Mouse (Mus musculus) limb, embryonic 11.5 days (tissue): ENCODE data around the gene H2bfm. TPM values are rescaled to one million over a fixed set of nuclear protein-coding genes. Genes with fewer than 3 reads are reported as not detected.
"Not testable (repeated sequence)": the region's sequence is repeated elsewhere in the genome, so short reads cannot be mapped to it uniquely, and the experiment has no call there.

Experiments
- ATAC-seq: fragments of 200-750 bp; cut with Nextera tagmentation; 2 replicates; pipeline ENCODE4 v1.8.0; 2017; ENCODE audit warnings: low read depth; ENCODE audit not compliant: insufficient number of reproducible peaks, low FRiP score, low TSS enrichment
- DNase-seq: peaks from one replicate; pipeline ENCODE4 v3.0.0-alpha.2; 2015; ENCODE audit warnings: low spot score
- H3K27ac ChIP-seq: fragments of 300-500 bp; sonication (generic); replicated peaks from 2 replicates; pipeline ENCODE4 v1.5.1; 2014; ENCODE audit warnings: low read depth, mild to moderate bottlenecking, low read length
- H3K27me3 ChIP-seq: fragments of 300-500 bp; sonication (generic); 2 replicates; pipeline ENCODE4 v1.6.1; 2014; ENCODE audit warnings: mild to moderate bottlenecking, low read length, mixed read lengths; ENCODE audit not compliant: control insufficient read depth, insufficient read depth
- H3K36me3 ChIP-seq: fragments of 300-500 bp; sonication (generic); 2 replicates; pipeline ENCODE4 v1.6.1; 2014; ENCODE audit warnings: mild to moderate bottlenecking, low read length, moderate library complexity, mixed read lengths; ENCODE audit not compliant: control insufficient read depth, insufficient read depth
- H3K4me1 ChIP-seq: fragments of 300-500 bp; sonication (generic); 2 replicates; pipeline ENCODE4 v1.6.1; 2014; ENCODE audit warnings: low read length, mixed read lengths; ENCODE audit not compliant: control insufficient read depth, insufficient read depth
- H3K4me2 ChIP-seq: fragments of 300-500 bp; sonication (generic); 2 replicates; pipeline ENCODE4 v1.6.1; 2014; ENCODE audit warnings: low read depth, mild to moderate bottlenecking, moderate library complexity; ENCODE audit not compliant: severe bottlenecking
- H3K4me3 ChIP-seq: fragments of 300-500 bp; sonication (generic); 2 replicates; pipeline ENCODE4 v1.5.1; 2014; ENCODE audit warnings: low read depth, low read length
- H3K9ac ChIP-seq: fragments of 300-500 bp; sonication (generic); 2 replicates; pipeline ENCODE4 v1.6.1; 2014; ENCODE audit warnings: mild to moderate bottlenecking, low read length
- H3K9me3 ChIP-seq: fragments of 300-500 bp; sonication (generic); 2 replicates; pipeline ENCODE4 v1.6.1; 2016; ENCODE audit warnings: low read length; ENCODE audit not compliant: control insufficient read depth
- WGBS: fragments of 180-500 bp; shearing (Covaris S2); extraction: QIAGEN DNeasy Blood & Tissue Kit; methylation state at CpG from one replicate; pipeline ENCODE4 v1.1.7; 2014; 5-methylcytosine and 5-hydroxymethylcytosine counted together
- polyA plus RNA-seq: library from polyadenylated mRNA; unstranded; fragments of >200 nt; fragmentation: Nextera tagmentation; extraction: Ambion mirVana; gene quantifications from 2 replicates; pipeline ENCODE4 v1.2.1, GENCODE M21; 2014

The H2bfm gene
- not detected in 2 replicates for polyA plus RNA-seq

DNA sequence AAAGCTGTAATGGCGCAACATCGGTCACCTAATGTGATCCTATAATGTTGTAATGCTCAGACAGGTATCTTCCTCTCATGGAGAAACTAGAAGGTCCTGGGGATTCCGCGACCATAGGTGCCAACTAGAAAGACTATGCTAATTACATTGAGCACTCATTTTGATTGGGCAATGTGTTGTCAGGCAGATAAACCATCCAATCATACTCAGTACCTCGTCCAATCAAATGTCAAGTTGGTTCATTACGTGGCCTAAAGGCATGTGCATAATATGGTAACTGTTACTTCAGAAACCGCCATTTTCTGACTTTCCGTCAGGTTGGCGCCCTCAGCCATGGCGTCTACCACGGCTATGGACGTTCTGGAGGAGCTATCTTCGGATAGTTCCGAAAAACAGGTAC is at the start of gene H2bfm:
H2bfm (plus strand) TSS at position 295 of the 400 bp plus-strand sequence.
- Histone ChIP-seq H3K27ac (no peak within 1 kb of the TSS), H3K4me3 (no peak within 1 kb of the TSS), H3K9ac (no peak within 1 kb of the TSS), H3K9me3 (no peaks in the 10 kb centered on the region), H3K4me1 (no peaks in the 10 kb centered on the region), H3K4me2 (no peak within 1 kb of the TSS), H3K27me3 (no peaks in the 10 kb centered on the region), H3K36me3 (no peaks in the 10 kb centered on the region)
- DNase-seq (no peak), ATAC-seq (no peak)
- WGBS, result 91% methylated on average over 14 of the region's 14 CpGs

DNA sequence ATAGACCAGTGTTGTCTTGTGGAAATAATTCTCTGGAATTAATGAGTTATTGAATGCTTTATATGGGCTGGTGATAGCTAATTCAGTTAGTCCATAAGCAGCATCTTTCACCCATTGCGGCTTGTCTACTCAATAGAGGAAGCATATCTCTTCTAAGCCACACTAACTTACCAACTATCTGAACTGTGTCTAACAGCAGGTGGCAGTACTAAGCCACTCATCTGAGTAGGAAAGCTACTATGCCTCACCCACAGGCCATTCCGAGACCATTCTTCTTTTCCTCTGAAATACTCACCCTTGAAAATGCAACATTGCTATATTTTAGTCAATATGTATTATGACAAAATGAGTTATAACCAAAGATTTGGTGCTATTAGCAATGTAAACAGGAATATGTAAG is 31.4 kb upstream of the H2bfm start:
- DNase-seq (no peak), ATAC-seq (no peak)
- Histone ChIP-seq H3K4me2 (no peak overlapping the region), H3K27me3 (no peaks in the 10 kb centered on the region), H3K9ac (no peak overlapping the region), H3K4me1 (no peaks in the 10 kb centered on the region), H3K27ac (no peak overlapping the region), H3K4me3 (no peak overlapping the region), H3K36me3 (no peaks in the 10 kb centered on the region), H3K9me3 (no peaks in the 10 kb centered on the region)
- 63% methylated on average over 2 of the region's 2 CpGs for WGBS

DNA sequence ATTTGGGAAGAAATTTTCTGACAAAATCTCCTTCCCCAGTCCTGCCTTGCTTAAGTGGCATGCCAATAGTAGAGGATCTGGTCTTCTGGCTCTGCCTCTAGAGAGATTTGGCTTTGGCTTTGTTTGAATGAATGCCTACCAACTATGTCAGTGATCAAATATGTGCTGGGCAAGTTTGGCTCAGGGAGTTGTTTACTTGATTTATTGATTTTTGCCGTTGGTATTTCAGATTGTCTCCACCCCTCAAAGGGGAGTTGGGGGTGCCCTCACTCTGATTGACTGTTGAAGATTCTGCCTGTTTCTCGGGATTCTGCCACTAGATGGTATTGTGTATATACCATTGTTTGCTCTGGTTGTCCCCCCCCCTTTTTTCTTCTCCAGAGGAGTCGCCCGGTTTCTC is 22.8 kb upstream of the H2bfm start:
- Histone ChIP-seq H3K27me3 (no peaks in the 10 kb centered on the region), H3K36me3 (no peaks in the 10 kb centered on the region), H3K9me3 (no peaks in the 10 kb centered on the region), H3K4me1 (no peaks in the 10 kb centered on the region), H3K9ac (no peak overlapping the region), H3K4me2 (no peak overlapping the region), H3K4me3 (no peak overlapping the region), H3K27ac (no peak overlapping the region)
- DNase-seq (no peak), ATAC-seq (no peak)
- WGBS, result 62% methylated on average over 4 of the region's 4 CpGs

DNA sequence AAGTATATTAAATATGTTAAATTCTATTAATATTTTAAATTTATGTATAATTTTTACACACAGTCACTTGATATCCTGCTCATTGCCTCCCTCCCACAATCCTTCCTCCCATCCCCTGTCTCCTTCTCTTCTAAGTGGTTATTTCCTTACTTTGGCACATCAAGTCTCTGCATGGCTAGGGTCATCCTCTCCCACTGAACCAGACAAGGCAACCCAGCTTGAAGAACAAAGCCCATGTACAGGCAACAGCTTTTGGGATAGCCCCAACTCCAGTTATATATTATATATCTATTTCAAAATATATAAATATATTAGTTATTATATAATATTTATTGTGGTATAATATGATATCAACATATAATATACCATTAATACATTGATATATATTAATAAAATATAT is 1.3 kb upstream of the H2bfm start:
- no peak overlapping the region for H3K27ac ChIP-seq
- H3K9me3 ChIP-seq, result no peaks in the 10 kb centered on the region
- H3K27me3 ChIP-seq, result no peaks in the 10 kb centered on the region
- ATAC-seq, result no peak
- no peak for DNase-seq
- no peak overlapping the region for H3K4me2 ChIP-seq
- no peak overlapping the region for H3K9ac ChIP-seq
- no peaks in the 10 kb centered on the region for H3K4me1 ChIP-seq
- no peak overlapping the region for H3K4me3 ChIP-seq
- H3K36me3 ChIP-seq, result no peaks in the 10 kb centered on the region

DNA sequence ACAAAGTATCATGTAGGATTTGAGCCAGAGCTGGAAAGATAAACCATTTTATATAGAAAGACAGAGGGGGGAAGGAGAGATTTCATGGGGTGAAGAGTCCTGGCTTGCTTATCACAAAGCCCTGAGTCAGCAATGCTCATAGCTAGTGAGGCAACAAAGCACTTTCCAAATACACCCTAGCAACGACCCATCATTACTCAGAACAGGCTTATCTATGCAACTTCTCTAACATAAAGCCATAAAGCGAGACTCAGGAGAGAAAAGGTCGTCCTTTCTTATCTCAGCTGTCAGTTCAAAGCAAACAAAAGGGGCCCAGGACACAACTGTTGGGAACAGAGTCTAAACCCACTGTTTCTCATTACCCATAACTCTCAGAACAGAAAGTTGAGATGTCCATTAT is 10.9 kb downstream of the H2bfm start:
- H3K4me2 ChIP-seq, result no peak overlapping the region
- WGBS, result 23% methylated on average over 3 of the region's 3 CpGs
- DNase-seq (no peak), ATAC-seq (no peak)
- H3K4me1 ChIP-seq, result no peaks in the 10 kb centered on the region
- H3K27me3 ChIP-seq, result no peaks in the 10 kb centered on the region
- H3K36me3 ChIP-seq, result no peaks in the 10 kb centered on the region
- no peak overlapping the region for H3K9ac ChIP-seq
- no peak overlapping the region for H3K4me3 ChIP-seq
- H3K9me3 ChIP-seq, result no peaks in the 10 kb centered on the region
- H3K27ac ChIP-seq, result no peak overlapping the region

DNA sequence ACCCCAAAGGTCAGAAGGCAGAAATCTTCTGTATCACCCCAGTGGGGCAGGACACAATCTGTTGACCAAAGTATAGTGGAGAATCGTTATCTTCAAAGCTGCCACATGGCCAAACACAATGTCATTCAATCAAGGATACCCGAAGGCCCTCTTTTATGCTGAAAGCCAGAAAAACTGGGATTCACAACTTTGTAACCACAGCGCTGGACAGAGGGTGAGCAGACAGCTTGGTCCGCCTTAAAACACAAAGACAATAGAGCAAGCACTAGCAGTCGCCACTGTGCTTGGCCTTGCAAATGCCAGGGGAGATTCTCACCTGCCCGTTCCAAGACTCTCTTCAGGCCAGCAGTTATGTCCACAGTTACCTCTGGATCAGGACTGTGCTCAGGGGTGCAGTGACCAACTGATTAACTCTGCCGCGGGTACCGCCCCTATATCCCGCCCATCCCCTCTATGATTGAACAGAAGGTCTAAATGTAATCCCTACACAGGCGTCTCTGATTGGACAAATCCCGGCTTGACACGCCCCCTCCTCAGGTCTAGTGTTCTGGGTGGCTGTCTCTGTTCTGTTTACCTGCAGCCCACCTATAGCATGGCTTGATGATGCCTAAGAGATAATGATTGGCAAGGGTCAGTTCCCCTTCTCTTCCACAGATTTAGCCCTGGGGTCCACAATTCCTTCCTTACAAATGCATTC is 30.6 kb downstream of the H2bfm start:
- peak; percentile 97 for ATAC-seq
- peak; percentile 55 for DNase-seq
- H3K27ac ChIP-seq, H3K9ac ChIP-seq, H3K4me1 ChIP-seq, H3K4me3 ChIP-seq, H3K9me3 ChIP-seq, H3K36me3 ChIP-seq, H3K27me3 ChIP-seq: not testable (repeated sequence)
- H3K4me2 ChIP-seq, result 0 out of 2 replicates have a peak overlapping the region, but pooled peaks have one; percentile 1
- 29% methylated on average over 13 of the region's 13 CpGs for WGBS

DNA sequence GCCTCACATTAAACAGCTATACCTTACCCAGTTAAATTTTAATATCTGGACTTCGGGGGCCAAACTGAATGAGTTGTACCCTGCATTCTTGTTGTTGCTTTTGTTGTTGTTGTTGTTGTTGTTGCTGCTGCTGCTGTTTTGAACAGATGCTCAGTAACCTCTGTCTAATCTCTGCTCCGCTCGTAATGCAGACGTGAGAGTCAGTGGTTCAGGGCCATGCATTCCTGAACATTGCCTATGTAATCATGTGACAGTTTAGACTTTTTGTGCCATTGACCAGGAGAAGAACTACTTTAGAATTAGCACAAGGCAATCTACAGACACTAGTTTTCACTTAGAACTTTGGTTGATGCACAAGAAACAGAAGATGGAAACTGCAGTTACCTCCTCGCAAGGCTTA is 31.2 kb downstream of the H2bfm start:
- H3K4me2 ChIP-seq, H3K9me3 ChIP-seq, DNase-seq, H3K9ac ChIP-seq, H3K27me3 ChIP-seq, H3K27ac ChIP-seq, H3K4me1 ChIP-seq, ATAC-seq, H3K36me3 ChIP-seq, H3K4me3 ChIP-seq: not testable (repeated sequence)
- WGBS, result 65% methylated on average over 5 of the region's 5 CpGs

DNA sequence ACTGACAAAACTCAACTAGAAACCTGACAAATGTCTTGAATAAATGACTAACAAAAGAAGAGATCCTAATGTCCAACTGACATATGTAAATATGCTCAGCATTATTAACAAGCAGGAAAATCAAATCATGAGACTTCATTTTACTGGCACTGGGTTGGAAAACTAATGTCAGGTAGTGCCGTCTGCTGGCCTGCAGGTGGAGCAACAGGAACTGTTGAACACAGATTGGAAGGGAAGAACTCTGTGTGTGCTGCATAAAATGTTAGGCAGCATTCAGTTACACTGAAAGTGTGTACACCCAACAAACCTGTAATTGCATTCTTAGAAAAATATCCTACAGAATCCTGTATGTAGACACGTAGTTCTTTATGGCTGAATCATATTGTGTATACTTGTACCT is 32.6 kb downstream of the H2bfm start:
- H3K9ac ChIP-seq, result no peak overlapping the region
- H3K27me3 ChIP-seq, result no peaks in the 10 kb centered on the region
- H3K4me1 ChIP-seq, result no peaks in the 10 kb centered on the region
- 36% methylated on average over 2 of the region's 2 CpGs for WGBS
- DNase-seq (peak; percentile 21), ATAC-seq (no peak)
- H3K36me3 ChIP-seq, result no peaks in the 10 kb centered on the region
- H3K4me2 ChIP-seq, result no peak overlapping the region
- no peak overlapping the region for H3K4me3 ChIP-seq
- H3K9me3 ChIP-seq, result no peaks in the 10 kb centered on the region
- no peak overlapping the region for H3K27ac ChIP-seq

DNA sequence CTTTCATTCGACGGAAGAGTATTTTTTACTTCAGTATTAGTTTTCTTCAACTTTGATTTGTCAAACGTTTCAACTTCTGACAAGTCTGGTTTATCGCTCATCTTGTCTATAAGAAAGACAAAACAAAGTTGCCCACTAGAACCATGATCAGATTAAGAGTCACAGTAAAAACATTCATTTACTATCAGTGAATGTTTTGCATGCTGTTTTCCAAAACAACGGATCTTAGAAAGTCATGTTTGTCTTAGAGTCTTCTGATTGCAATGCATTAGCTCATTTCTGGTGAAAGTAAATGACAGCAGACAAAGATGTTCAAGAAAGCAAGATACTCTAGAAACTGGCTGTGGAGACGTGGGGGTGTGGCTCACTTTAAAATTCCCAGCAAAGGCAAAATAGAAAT is 48.3 kb downstream of the H2bfm start, which contains the start of gene Tmsb15b2:
Tmsb15b2 (minus strand) TSS at position 101 of the 400 bp plus-strand sequence.
- Histone ChIP-seq H3K4me2 (peak within 1 kb of the TSS; percentile 53; the same call in 1 of the 2 replicates), H3K4me3 (peak within 1 kb of the TSS; percentile 29)
- not testable (repeated sequence) for H3K36me3 ChIP-seq, ATAC-seq, DNase-seq, H3K27me3 ChIP-seq, H3K4me1 ChIP-seq, H3K9ac ChIP-seq, H3K27ac ChIP-seq, H3K9me3 ChIP-seq
- 88% methylated on average over 6 of the region's 6 CpGs for WGBS
